Mouse (Mus musculus) limb, embryonic 12.5 days (tissue): ENCODE results near the gene Mafb. TPM values are rescaled to one million over a fixed set of nuclear protein-coding genes. Genes with fewer than 3 reads are reported as not detected.

Experiments
- ATAC-seq: fragments of 200-750 bp; cut with Nextera tagmentation; 2 replicates; pipeline ENCODE4 v1.8.0; 2017; ENCODE audit warnings: low read depth, moderate TSS enrichment; ENCODE audit not compliant: insufficient number of reproducible peaks, insufficient read depth, low FRiP score, low TSS enrichment
- H3K27ac ChIP-seq: fragments of 300-500 bp; sonication (generic); 2 replicates; pipeline ENCODE4 v1.5.1; 2016; ENCODE audit warnings: mild to moderate bottlenecking, moderate library complexity
- H3K27me3 ChIP-seq: fragments of 300-500 bp; sonication (generic); 2 replicates; pipeline ENCODE4 v1.6.1; 2016; ENCODE audit warnings: mild to moderate bottlenecking, moderate library complexity
- H3K36me3 ChIP-seq: fragments of 300-500 bp; sonication (generic); 2 replicates; pipeline ENCODE4 v1.6.1; 2016; ENCODE audit warnings: mild to moderate bottlenecking, moderate library complexity
- H3K4me1 ChIP-seq: fragments of 300-500 bp; sonication (generic); replicated peaks from 2 replicates; pipeline ENCODE4 v1.6.1; 2016
- H3K4me2 ChIP-seq: fragments of 300-500 bp; sonication (generic); 2 replicates; pipeline ENCODE4 v1.6.1; 2016; ENCODE audit warnings: mild to moderate bottlenecking, moderate library complexity
- H3K4me3 ChIP-seq: fragments of 300-500 bp; sonication (generic); replicated peaks from 2 replicates; pipeline ENCODE4 v1.5.1; 2016; ENCODE audit warnings: mild to moderate bottlenecking
- H3K9ac ChIP-seq: fragments of 300-500 bp; sonication (generic); replicated peaks from 2 replicates; pipeline ENCODE4 v1.6.1; 2016; ENCODE audit warnings: mild to moderate bottlenecking, moderate library complexity
- H3K9me3 ChIP-seq: fragments of 300-500 bp; sonication (generic); 2 replicates; pipeline ENCODE4 v1.6.1; 2016; ENCODE audit warnings: mild to moderate bottlenecking, moderate library complexity
- WGBS: fragments of 180-500 bp; shearing (Covaris S2); methylation state at CpG from one replicate; pipeline ENCODE4 v1.1.7; 2016; 5-methylcytosine and 5-hydroxymethylcytosine counted together
- polyA plus RNA-seq: library from polyadenylated mRNA; unstranded; fragments of >200 nt; fragmentation: Nextera tagmentation; extraction: Ambion mirVana; gene quantifications from 2 replicates; pipeline ENCODE4 v1.2.1, GENCODE M21; 2016

Gene Mafb
- polyA plus RNA-seq = 9.1 and 10.3 TPM in 2 replicates

- Histone ChIP-seq H3K9ac (peak within 1 kb of the TSS; percentile 67), H3K9me3 (no peaks in the 10 kb centered on the region), H3K27ac (peak within 1 kb of the TSS; percentile 68), H3K4me3 (peak within 1 kb of the TSS; percentile 60), H3K36me3 (no peaks in the 10 kb centered on the region), H3K27me3 (peaks cover 82% of the 10 kb centered on the region), H3K4me2 (peak within 1 kb of the TSS; percentile 95), H3K4me1 (peaks cover 48% of the 10 kb centered on the region)
- peak; percentile 81 for ATAC-seq
- under 1% methylated on average over 35 of the region's 37 CpGs for whole genome bisulfite sequencing
Measured at GRCm38 (mm10) chr2:160366980-160367338, at the start of gene Mafb. Gene Mafb, minus strand, starts transcription at chr2:160367065.

- H3K27ac ChIP-seq = no peak overlapping the region
- no peaks in the 10 kb centered on the region; the same call in 1 of the 2 replicates for H3K27me3 ChIP-seq
- no peak overlapping the region for H3K4me2 ChIP-seq
- H3K9ac ChIP-seq = no peak overlapping the region
- H3K36me3 ChIP-seq = no peaks in the 10 kb centered on the region
- 88% methylated on average over 8 of the region's 8 CpGs for WGBS
- ATAC-seq = no peak
- no peaks in the 10 kb centered on the region for H3K4me1 ChIP-seq
- H3K9me3 ChIP-seq = 0 out of 2 replicates have a peak, but pooled peaks cover 4% of the 10 kb centered on the region
- no peak overlapping the region for H3K4me3 ChIP-seq
Measured at GRCm38 (mm10) chr2:160415161-160415560, 48.3 kb upstream of the Mafb start.

GRCm38 (mm10) chr2:160414736-160415135 is 47.9 kb upstream of the Mafb start:
- H3K4me2 ChIP-seq = no peak overlapping the region
- H3K9ac ChIP-seq = no peak overlapping the region
- no peak overlapping the region for H3K27ac ChIP-seq
- no peaks in the 10 kb centered on the region for H3K4me1 ChIP-seq
- H3K36me3 ChIP-seq = no peaks in the 10 kb centered on the region
- H3K9me3 ChIP-seq = 0 out of 2 replicates have a peak, but pooled peaks cover 4% of the 10 kb centered on the region
- WGBS = 89% methylated on average over 11 of the region's 11 CpGs
- no peak overlapping the region for H3K4me3 ChIP-seq
- ATAC-seq = no peak
- no peaks in the 10 kb centered on the region; the same call in 1 of the 2 replicates for H3K27me3 ChIP-seq

- no peak overlapping the region for H3K9ac ChIP-seq
- no peak overlapping the region for H3K27ac ChIP-seq
- no peaks in the 10 kb centered on the region for H3K36me3 ChIP-seq
- ATAC-seq = no peak
- WGBS = 96% methylated on average over 5 of the region's 5 CpGs
- H3K4me1 ChIP-seq = no peaks in the 10 kb centered on the region
- no peaks in the 10 kb centered on the region; the same call in 1 of the 2 replicates for H3K27me3 ChIP-seq
- H3K4me3 ChIP-seq = no peak overlapping the region
- H3K9me3 ChIP-seq = 0 out of 2 replicates have a peak, but pooled peaks cover 4% of the 10 kb centered on the region
- no peak overlapping the region for H3K4me2 ChIP-seq
Measured at GRCm38 (mm10) chr2:160413982-160414381, 47.1 kb upstream of the Mafb start.

- H3K4me2 ChIP-seq = no peak overlapping the region
- no peaks in the 10 kb centered on the region for H3K36me3 ChIP-seq
- no peak overlapping the region for H3K4me3 ChIP-seq
- H3K4me1 ChIP-seq = no peaks in the 10 kb centered on the region
- no peak overlapping the region for H3K27ac ChIP-seq
- H3K27me3 ChIP-seq = no peaks in the 10 kb centered on the region; the same call in 1 of the 2 replicates
- no peak overlapping the region for H3K9ac ChIP-seq
- no peak for ATAC-seq
- 0 out of 2 replicates have a peak, but pooled peaks cover 7% of the 10 kb centered on the region for H3K9me3 ChIP-seq
- 57% methylated on average over 12 of the region's 12 CpGs for WGBS
Measured at GRCm38 (mm10) chr2:160413055-160413454, 46.2 kb upstream of the Mafb start.

- Histone ChIP-seq H3K4me1 (no peaks in the 10 kb centered on the region), H3K27me3 (no peaks in the 10 kb centered on the region; the same call in 1 of the 2 replicates), H3K9ac (no peak overlapping the region), H3K27ac (no peak overlapping the region), H3K4me3 (no peak overlapping the region), H3K36me3 (no peaks in the 10 kb centered on the region), H3K4me2 (no peak overlapping the region), H3K9me3 (0 out of 2 replicates have a peak, but pooled peaks cover 7% of the 10 kb centered on the region)
- WGBS = 73% methylated on average over 7 of the region's 7 CpGs
- ATAC-seq = no peak
Measured at GRCm38 (mm10) chr2:160411431-160411830, 44.6 kb upstream of the Mafb start.

GRCm38 (mm10) chr2:160407720-160408119 is 40.9 kb upstream of the Mafb start:
- WGBS = 82% methylated on average over 3 of the region's 3 CpGs
- Histone ChIP-seq H3K4me2 (no peak overlapping the region), H3K36me3 (no peaks in the 10 kb centered on the region), H3K4me3 (no peak overlapping the region), H3K9me3 (0 out of 2 replicates have a peak, but pooled peaks cover 3% of the 10 kb centered on the region), H3K27ac (no peak overlapping the region), H3K4me1 (no peaks in the 10 kb centered on the region), H3K9ac (no peak overlapping the region), H3K27me3 (peaks cover 5% of the 10 kb centered on the region; the same call in 1 of the 2 replicates)
- no peak for ATAC-seq

GRCm38 (mm10) chr2:160397747-160398146 is 30.9 kb upstream of the Mafb start:
- 79% methylated on average over 12 of the region's 12 CpGs for WGBS
- no peak overlapping the region for H3K9ac ChIP-seq

GRCm38 (mm10) chr2:160394735-160395134 is 27.9 kb upstream of the Mafb start:
- peaks cover 15% of the 10 kb centered on the region for H3K27me3 ChIP-seq
- 75% methylated on average over 7 of the region's 7 CpGs for WGBS
- H3K27ac ChIP-seq = no peak overlapping the region
- no peaks in the 10 kb centered on the region for H3K4me1 ChIP-seq
- no peaks in the 10 kb centered on the region for H3K9me3 ChIP-seq
- no peak overlapping the region for H3K9ac ChIP-seq
- no peak overlapping the region for H3K4me2 ChIP-seq
- no peak for ATAC-seq
- no peaks in the 10 kb centered on the region for H3K36me3 ChIP-seq
- no peak overlapping the region for H3K4me3 ChIP-seq

More at GRCm38 (mm10) chr2:160397747-160398146, 30.9 kb upstream of the Mafb start:
- no peaks in the 10 kb centered on the region for H3K4me1 ChIP-seq
- no peak for ATAC-seq
- peaks cover 4% of the 10 kb centered on the region for H3K27me3 ChIP-seq
- H3K4me2 ChIP-seq = no peak overlapping the region
- H3K9me3 ChIP-seq = no peaks in the 10 kb centered on the region
- H3K36me3 ChIP-seq = no peaks in the 10 kb centered on the region
- no peak overlapping the region for H3K27ac ChIP-seq
- no peak overlapping the region for H3K4me3 ChIP-seq

- H3K36me3 ChIP-seq = no peaks in the 10 kb centered on the region
- H3K9me3 ChIP-seq = no peaks in the 10 kb centered on the region
- H3K9ac ChIP-seq = no peak overlapping the region
- WGBS = 84% methylated on average over 3 of the region's 3 CpGs
- H3K27ac ChIP-seq = no peak overlapping the region
- H3K4me1 ChIP-seq = no peaks in the 10 kb centered on the region
- no peak for ATAC-seq
- H3K27me3 ChIP-seq = peaks cover 19% of the 10 kb centered on the region
- H3K4me3 ChIP-seq = no peak overlapping the region
- H3K4me2 ChIP-seq = no peak overlapping the region
Measured at GRCm38 (mm10) chr2:160392648-160393047, 25.8 kb upstream of the Mafb start.

GRCm38 (mm10) chr2:160388596-160388995 is 21.7 kb upstream of the Mafb start:
- Histone ChIP-seq H3K4me2 (no peak overlapping the region), H3K9ac (no peak overlapping the region), H3K27me3 (peaks cover 14% of the 10 kb centered on the region), H3K4me1 (no peaks in the 10 kb centered on the region), H3K4me3 (no peak overlapping the region), H3K27ac (no peak overlapping the region), H3K9me3 (no peaks in the 10 kb centered on the region), H3K36me3 (no peaks in the 10 kb centered on the region)
- ATAC-seq = no peak
- 23% methylated on average over 5 of the region's 5 CpGs for WGBS

- Histone ChIP-seq H3K9ac (no peak overlapping the region), H3K4me2 (no peak overlapping the region), H3K36me3 (no peaks in the 10 kb centered on the region), H3K9me3 (no peaks in the 10 kb centered on the region), H3K27ac (no peak overlapping the region), H3K27me3 (peaks cover 24% of the 10 kb centered on the region), H3K4me1 (no peaks in the 10 kb centered on the region), H3K4me3 (no peak overlapping the region)
- no peak for ATAC-seq
- 42% methylated on average over 3 of the region's 3 CpGs for WGBS
Measured at GRCm38 (mm10) chr2:160383418-160383817, 16.6 kb upstream of the Mafb start.
